Mouse (Mus musculus): ENCODE results near the gene Rdh9.
"Not testable (repeated sequence)": the region's sequence is repeated elsewhere in the genome, so short reads cannot be mapped to it uniquely, and the experiment has no call there.

DNA sequence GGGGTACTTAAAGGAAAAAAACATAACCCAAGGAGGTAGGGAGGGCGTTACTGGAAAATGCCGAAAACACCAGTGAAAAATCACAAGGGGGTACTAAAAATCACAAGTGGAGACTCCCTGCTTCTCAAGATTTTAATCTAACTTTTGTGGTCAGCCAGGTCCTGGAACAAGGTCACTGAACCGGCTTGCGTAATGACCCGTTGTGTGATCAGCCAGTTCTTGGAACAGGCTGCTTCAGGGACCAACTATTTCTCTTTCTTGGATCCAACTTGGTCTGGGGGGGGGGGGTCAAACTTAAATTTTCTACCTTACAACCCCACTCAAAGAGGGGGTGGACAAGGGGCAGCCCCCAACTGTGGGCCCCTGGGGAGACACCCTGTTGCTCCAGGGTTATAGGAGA, 61.6 kb downstream of the Rdh9 start:
- not testable (repeated sequence) for TF ChIP-seq MAFK (IDR thresholded peaks at IDR 0.05; ENCODE audit: insufficient read depth, low read depth, low read length); CHD2 (IDR thresholded peaks at IDR 0.05; ENCODE audit: low read depth, low read length); HCFC1 (IDR thresholded peaks at IDR 0.05; ENCODE audit: borderline replicate concordance, insufficient read depth, low read length); ZC3H11A (IDR thresholded peaks at IDR 0.05; ENCODE audit: borderline replicate concordance, low read depth, low read length); ZNF384 (IDR thresholded peaks at IDR 0.05; ENCODE audit: low read depth, low read length)

Measured in ES-E14 (cell line).